Mouse (Mus musculus) liver, embryonic 14.5 days (tissue): ENCODE data around the gene Omp. TPM values are rescaled to one million over a fixed set of nuclear protein-coding genes. Genes with fewer than 3 reads are reported as not detected.
"Not testable (repeated sequence)": the region's sequence is repeated elsewhere in the genome, so short reads cannot be mapped to it uniquely, and the experiment has no call there.

Experiments
- ATAC-seq: fragments of 200-750 bp; cut with Nextera tagmentation; 2 replicates; pipeline ENCODE4 v1.8.0; 2017; ENCODE audit warnings: moderate number of reproducible peaks, mild to moderate bottlenecking, moderate library complexity; ENCODE audit not compliant: insufficient read depth
- DNase-seq, 3 experiments: peaks; one replicate each; pipeline ENCODE4 v3.0.0-alpha.2; 2012 to 2013; ENCODE audit warnings: low read depth in 3 of 3, low spot score in 3 of 3
- H3K27ac ChIP-seq: fragments of 300-500 bp; sonication (generic); 2 replicates; pipeline ENCODE4 v1.5.1; 2014; ENCODE audit warnings: moderate library complexity, mild to moderate bottlenecking, control low read depth, inconsistent platforms
- H3K27me3 ChIP-seq: fragments of 300-500 bp; sonication (generic); 2 replicates; pipeline ENCODE4 v1.6.1; 2014; ENCODE audit warnings: mild to moderate bottlenecking, low read length, moderate library complexity; ENCODE audit not compliant: control insufficient read depth, insufficient read depth
- H3K36me3 ChIP-seq: fragments of 300-500 bp; sonication (generic); replicated peaks from 2 replicates; pipeline ENCODE4 v1.6.1; 2014; ENCODE audit warnings: low read depth; ENCODE audit not compliant: control insufficient read depth, insufficient read depth
- H3K4me1 ChIP-seq, 2 experiments: fragments of 200-500 bp in 1 of 2; fragments of 300-500 bp in 1 of 2; sonication (generic) in 1 of 2; replicated peaks; 2 replicates each; pipeline ENCODE4 v1.6.1; 2012 to 2014; ENCODE audit warnings: antibody characterized with exemption in 1 of 2, inconsistent platforms in 1 of 2, low read length in 1 of 2; ENCODE audit not compliant: control insufficient read depth in 2 of 2, insufficient read depth in 2 of 2
- H3K4me2 ChIP-seq: fragments of 300-500 bp; sonication (generic); 2 replicates; pipeline ENCODE4 v1.6.1; 2014; ENCODE audit warnings: low read depth, mild to moderate bottlenecking, control low read depth, moderate library complexity
- H3K4me3 ChIP-seq, 2 experiments: fragments of 200-500 bp in 1 of 2; fragments of 300-500 bp in 1 of 2; sonication (generic) in 1 of 2; 2 replicates each; pipeline ENCODE4 v1.5.1; 2012 to 2014; ENCODE audit warnings: low read depth in 2 of 2, low read length in 2 of 2, mild to moderate bottlenecking in 2 of 2, control low read depth in 1 of 2, inconsistent platforms in 1 of 2, moderate library complexity in 1 of 2; ENCODE audit not compliant: insufficient read depth in 1 of 2
- H3K9ac ChIP-seq: fragments of 300-500 bp; sonication (generic); replicated peaks from 2 replicates; pipeline ENCODE4 v1.6.1; 2014; ENCODE audit warnings: mild to moderate bottlenecking, control low read depth, moderate library complexity
- H3K9me3 ChIP-seq: fragments of 300-500 bp; sonication (generic); 2 replicates; pipeline ENCODE4 v1.6.1; 2016; ENCODE audit warnings: low read length, mixed read lengths; ENCODE audit not compliant: control insufficient read depth
- CTCF ChIP-seq: IDR thresholded peaks from 2 replicates; pipeline ENCODE4 v1.5.1; 2016; ENCODE audit warnings: antibody characterized with exemption, low read depth, control low read depth
- EP300 ChIP-seq: IDR thresholded peaks from 2 replicates; pipeline ENCODE4 v1.6.1; 2016; ENCODE audit warnings: antibody characterized with exemption, low read depth
- WGBS: fragments of 180-500 bp; shearing (Covaris S2); extraction: QIAGEN DNeasy Blood & Tissue Kit; methylation state at CpG from one replicate; pipeline ENCODE4 v1.1.7; 2014; ENCODE audit not compliant: insufficient replicate concordance; 5-methylcytosine and 5-hydroxymethylcytosine counted together
- polyA plus RNA-seq, 2 experiments: library from polyadenylated mRNA; depleted of rRNA in 1 of 2; stranded (reverse) in 1 of 2; unstranded in 1 of 2; fragments of >200 nt; fragmentation: Nextera tagmentation in 1 of 2; extraction: Ambion mirVana in 1 of 2; gene quantifications; 2 replicates each; pipeline versions ENCODE4 v1.2.1 to v1.2.3; 2012 to 2014

Omp gene
- polyA plus RNA-seq, 2 experiments: 0.44 to 0.61 TPM

GRCm38 (mm10) chr7:98189745-98190144 is 44.4 kb upstream of the Omp start:
- peaks cover 5 to 10% of the 10 kb centered on the region in 2 experiments; a peak in 3 of 4 replicates for H3K4me1 ChIP-seq
- no peak overlapping the region for H3K9ac ChIP-seq
- H3K36me3 ChIP-seq: no peaks in the 10 kb centered on the region
- no peak overlapping the region for H3K4me2 ChIP-seq
- peaks cover 28% of the 10 kb centered on the region for H3K27me3 ChIP-seq
- DNase-seq (no peak), ATAC-seq (peak; percentile 47; the same call in 1 of the 2 replicates)
- no peak for TF ChIP-seq EP300
- TF ChIP-seq CTCF: no peak
- no peaks in the 10 kb centered on the region for H3K9me3 ChIP-seq
- no peak overlapping the region for H3K27ac ChIP-seq
- H3K4me3 ChIP-seq: no peak overlapping the region
- WGBS: 15% methylated on average over 3 of the region's 3 CpGs

GRCm38 (mm10) chr7:98188680-98189079 is 43.4 kb upstream of the Omp start:
- H3K27ac ChIP-seq: no peak overlapping the region
- H3K9me3 ChIP-seq: no peaks in the 10 kb centered on the region
- no peak overlapping the region for H3K4me3 ChIP-seq
- H3K4me2 ChIP-seq: no peak overlapping the region
- H3K36me3 ChIP-seq: no peaks in the 10 kb centered on the region
- DNase-seq (no peak), ATAC-seq (no peak)
- no peak overlapping the region for H3K9ac ChIP-seq
- H3K4me1 ChIP-seq: peaks cover 5 to 10% of the 10 kb centered on the region in 2 experiments; a peak in 3 of 4 replicates
- WGBS: 83% methylated on average over 2 of the region's 2 CpGs
- no peak for TF ChIP-seq EP300
- no peak for TF ChIP-seq CTCF
- H3K27me3 ChIP-seq: peaks cover 17% of the 10 kb centered on the region

GRCm38 (mm10) chr7:98188238-98188637 is 42.9 kb upstream of the Omp start:
- ATAC-seq: no peak

DNA sequence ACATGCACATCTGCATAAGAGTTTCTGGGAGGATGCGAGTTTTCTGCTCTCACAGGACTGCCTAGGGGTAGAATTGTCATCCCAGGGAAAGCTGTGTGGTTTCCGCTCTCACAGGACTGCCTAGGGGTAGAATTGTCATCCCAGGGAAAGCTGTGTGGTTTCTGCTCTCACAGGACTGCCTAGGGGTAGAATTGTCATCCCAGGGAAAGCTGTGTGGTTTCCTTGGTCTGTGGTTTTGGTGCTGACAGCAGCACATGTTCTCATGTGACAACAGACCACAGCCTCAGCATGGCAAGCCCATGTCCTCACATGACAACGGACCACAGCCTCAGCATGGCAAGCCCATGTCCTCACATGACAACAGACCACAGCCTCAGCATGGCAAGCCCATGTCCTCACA is 42.0 kb upstream of the Omp start:
- ATAC-seq, H3K27me3 ChIP-seq, DNase-seq, H3K36me3 ChIP-seq, H3K4me2 ChIP-seq, H3K4me3 ChIP-seq, H3K4me1 ChIP-seq, H3K9ac ChIP-seq, H3K9me3 ChIP-seq, H3K27ac ChIP-seq: not testable (repeated sequence)
- WGBS: 44% methylated on average over 3 of the region's 3 CpGs

More at GRCm38 (mm10) chr7:98188238-98188637, 42.9 kb upstream of the Omp start:
- WGBS: 77% methylated on average over 2 of the region's 2 CpGs
- H3K27me3 ChIP-seq: peaks cover 13% of the 10 kb centered on the region
- H3K4me3 ChIP-seq: no peak overlapping the region
- no peaks in the 10 kb centered on the region for H3K9me3 ChIP-seq
- H3K27ac ChIP-seq: no peak overlapping the region
- no peak for DNase-seq
- TF ChIP-seq EP300: no peak
- TF ChIP-seq CTCF: no peak
- H3K4me1 ChIP-seq: peaks cover 5 to 10% of the 10 kb centered on the region in 2 experiments; a peak in 3 of 4 replicates
- no peak overlapping the region for H3K9ac ChIP-seq
- no peak overlapping the region for H3K4me2 ChIP-seq
- H3K36me3 ChIP-seq: no peaks in the 10 kb centered on the region

DNA sequence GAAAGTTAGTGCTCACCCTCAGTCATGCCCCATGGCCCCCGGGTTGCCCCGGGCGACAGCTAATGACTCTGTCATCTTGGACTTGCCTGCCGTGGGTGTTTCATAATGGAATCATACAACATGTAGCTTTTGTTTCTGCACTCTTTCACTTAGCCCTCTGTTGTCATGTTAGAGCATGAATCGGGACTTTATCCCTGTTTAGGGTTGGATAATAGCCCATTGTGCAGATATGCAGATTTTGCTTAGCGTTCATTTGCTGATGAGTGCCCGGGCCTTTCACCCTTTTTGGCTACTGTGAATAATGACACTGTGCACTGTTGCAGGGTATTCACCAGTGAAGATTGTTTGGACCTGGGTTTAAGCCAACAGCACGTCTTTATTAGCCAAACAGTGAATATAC is 41.3 kb upstream of the Omp start:
- H3K27me3 ChIP-seq: no peaks in the 10 kb centered on the region
- H3K9me3 ChIP-seq: no peaks in the 10 kb centered on the region
- ATAC-seq (no peak), DNase-seq (no peak)
- peaks cover 5 to 10% of the 10 kb centered on the region in 2 experiments; a peak in 3 of 4 replicates for H3K4me1 ChIP-seq
- no peaks in the 10 kb centered on the region for H3K36me3 ChIP-seq
- no peak overlapping the region for H3K9ac ChIP-seq
- no peak overlapping the region for H3K4me3 ChIP-seq
- TF ChIP-seq EP300: no peak
- TF ChIP-seq CTCF: no peak
- 71% methylated on average over 8 of the region's 8 CpGs for WGBS
- H3K4me2 ChIP-seq: no peak overlapping the region
- no peak overlapping the region for H3K27ac ChIP-seq
